Mouse (Mus musculus): ENCODE results near the gene Hdhd5. TPM values are rescaled to one million over a fixed set of nuclear protein-coding genes. Genes with fewer than 3 reads are reported as not detected.

The Hdhd5 gene
- polyA plus RNA-seq, 1 experiment from 2014 or later: 11.5 TPM

- Histone ChIP-seq H3K27me3 (no peaks in the 10 kb centered on the region; the same call in 1 of the 2 replicates), H3K4me1 (replicated peaks) (peaks cover 55% of the 10 kb centered on the region), H3K9ac (no peak overlapping the region), H3K9me3 (replicated peaks) (no peaks in the 10 kb centered on the region), H3K36me3 (peaks cover 44% of the 10 kb centered on the region), H3K4me2 (no peak overlapping the region), H3K27ac (no peak overlapping the region), H3K4me3 (replicated peaks) (no peak overlapping the region)
- WGBS (ENCODE audit: insufficient replicate concordance): 55% methylated on average over 6 of the region's 6 CpGs
- ATAC-seq (ENCODE audit: low read depth): no peak
- no peak for DNase-seq
These were observed 48.4 kb downstream of the Hdhd5 start for GRCm38 (mm10) chr6:120482756-120483155.

GRCm38 (mm10) chr6:120482021-120482420 is 49.1 kb downstream of the Hdhd5 start:
- Histone ChIP-seq H3K4me3 (replicated peaks) (no peak overlapping the region), H3K9me3 (replicated peaks) (no peaks in the 10 kb centered on the region), H3K9ac (no peak overlapping the region), H3K4me1 (replicated peaks) (peaks cover 57% of the 10 kb centered on the region), H3K27ac (no peak overlapping the region), H3K27me3 (no peaks in the 10 kb centered on the region; the same call in 1 of the 2 replicates), H3K36me3 (peaks cover 52% of the 10 kb centered on the region), H3K4me2 (no peak overlapping the region)
- no peak for ATAC-seq (ENCODE audit: low read depth)
- DNase-seq: no peak
- 88% methylated on average over 14 of the region's 14 CpGs for WGBS (ENCODE audit: insufficient replicate concordance)

GRCm38 (mm10) chr6:120481538-120481937 is 49.6 kb downstream of the Hdhd5 start:
- 75% methylated on average over 6 of the region's 6 CpGs for WGBS (ENCODE audit: insufficient replicate concordance)
- ATAC-seq (ENCODE audit: low read depth): no peak
- Histone ChIP-seq H3K4me1 (replicated peaks) (peaks cover 57% of the 10 kb centered on the region), H3K4me3 (replicated peaks) (no peak overlapping the region), H3K36me3 (peaks cover 56% of the 10 kb centered on the region), H3K4me2 (no peak overlapping the region), H3K27me3 (no peaks in the 10 kb centered on the region; the same call in 1 of the 2 replicates), H3K9ac (no peak overlapping the region), H3K9me3 (replicated peaks) (no peaks in the 10 kb centered on the region), H3K27ac (no peak overlapping the region)
- DNase-seq: no peak

- peaks cover 52% of the 10 kb centered on the region for H3K4me1 ChIP-seq (replicated peaks)
- H3K27ac ChIP-seq: no peak overlapping the region
- WGBS (ENCODE audit: insufficient replicate concordance): 76% methylated on average over 5 of the region's 5 CpGs
- no peaks in the 10 kb centered on the region for H3K27me3 ChIP-seq
- DNase-seq (no peak), ATAC-seq (ENCODE audit: low read depth) (no peak)
- H3K4me2 ChIP-seq: no peak overlapping the region
- H3K9me3 ChIP-seq (replicated peaks): no peaks in the 10 kb centered on the region
- no peak overlapping the region for H3K4me3 ChIP-seq (replicated peaks)
- peaks cover 61% of the 10 kb centered on the region for H3K36me3 ChIP-seq
- H3K9ac ChIP-seq: no peak overlapping the region
These were observed 50.8 kb downstream of the Hdhd5 start for GRCm38 (mm10) chr6:120480361-120480760.

- H3K27me3 ChIP-seq: no peaks in the 10 kb centered on the region
- H3K9ac ChIP-seq: no peak overlapping the region
- H3K4me1 ChIP-seq (replicated peaks): peaks cover 54% of the 10 kb centered on the region
- H3K9me3 ChIP-seq (replicated peaks): no peaks in the 10 kb centered on the region
- no peak overlapping the region; the same call in 1 of the 2 replicates for H3K27ac ChIP-seq
- no peak overlapping the region for H3K4me3 ChIP-seq (replicated peaks)
- H3K36me3 ChIP-seq: peaks cover 70% of the 10 kb centered on the region
- no peak for ATAC-seq (ENCODE audit: low read depth)
- H3K4me2 ChIP-seq: no peak overlapping the region
- DNase-seq: no peak
- WGBS (ENCODE audit: insufficient replicate concordance): 33% methylated on average over 2 of the region's 2 CpGs
These were observed 51.8 kb downstream of the Hdhd5 start for GRCm38 (mm10) chr6:120479302-120479701.

GRCm38 (mm10) chr6:120475288-120475687 is 55.8 kb downstream of the Hdhd5 start:
- H3K4me1 ChIP-seq (replicated peaks): peaks cover 65% of the 10 kb centered on the region
- H3K27me3 ChIP-seq: no peaks in the 10 kb centered on the region
- H3K4me3 ChIP-seq (replicated peaks): no peak overlapping the region
- no peaks in the 10 kb centered on the region for H3K9me3 ChIP-seq (replicated peaks)
- DNase-seq (no peak), ATAC-seq (ENCODE audit: low read depth) (peak; percentile 25)
- H3K9ac ChIP-seq: no peak overlapping the region
- H3K36me3 ChIP-seq: peaks cover 53% of the 10 kb centered on the region
- 78% methylated on average over 8 of the region's 8 CpGs for WGBS (ENCODE audit: insufficient replicate concordance)
- H3K4me2 ChIP-seq: no peak overlapping the region; the same call in 1 of the 2 replicates
- H3K27ac ChIP-seq: no peak overlapping the region

- Histone ChIP-seq H3K36me3 (peaks cover 35% of the 10 kb centered on the region), H3K9ac (no peak overlapping the region), H3K27ac (no peak overlapping the region; the same call in 1 of the 2 replicates), H3K4me1 (replicated peaks) (peaks cover 70% of the 10 kb centered on the region), H3K4me3 (replicated peaks) (no peak overlapping the region), H3K9me3 (replicated peaks) (no peaks in the 10 kb centered on the region), H3K4me2 (no peak overlapping the region), H3K27me3 (no peaks in the 10 kb centered on the region)
- no peak for DNase-seq
- WGBS (ENCODE audit: insufficient replicate concordance): 42% methylated on average over 5 of the region's 5 CpGs
- peak; percentile 56 for ATAC-seq (ENCODE audit: low read depth)
These were observed 57.7 kb downstream of the Hdhd5 start for GRCm38 (mm10) chr6:120473427-120473826.

GRCm38 (mm10) chr6:120472455-120473140 is 58.5 kb downstream of the Hdhd5 start:
- Histone ChIP-seq H3K9me3 (replicated peaks) (no peaks in the 10 kb centered on the region), H3K27ac (no peak overlapping the region), H3K27me3 (no peaks in the 10 kb centered on the region), H3K36me3 (peaks cover 27% of the 10 kb centered on the region), H3K4me3 (replicated peaks) (no peak overlapping the region), H3K9ac (no peak overlapping the region), H3K4me1 (replicated peaks) (peaks cover 65% of the 10 kb centered on the region), H3K4me2 (no peak overlapping the region)
- DNase-seq (no peak), ATAC-seq (ENCODE audit: low read depth) (no peak)
- WGBS (ENCODE audit: insufficient replicate concordance): 59% methylated on average over 8 of the region's 8 CpGs

- no peaks in the 10 kb centered on the region for H3K9me3 ChIP-seq (replicated peaks)
- H3K4me1 ChIP-seq (replicated peaks): peaks cover 71% of the 10 kb centered on the region
- WGBS (ENCODE audit: insufficient replicate concordance): 37% methylated on average over 5 of the region's 5 CpGs
- no peak overlapping the region for H3K4me2 ChIP-seq
- no peak overlapping the region for H3K4me3 ChIP-seq (replicated peaks)
- no peaks in the 10 kb centered on the region for H3K27me3 ChIP-seq
- no peak for ATAC-seq (ENCODE audit: low read depth)
- H3K36me3 ChIP-seq: peaks cover 21% of the 10 kb centered on the region
- H3K9ac ChIP-seq: no peak overlapping the region
- DNase-seq: no peak
- 0 out of 2 replicates have a peak overlapping the region, but pooled peaks have one; percentile 39 for H3K27ac ChIP-seq
These were observed 59.1 kb downstream of the Hdhd5 start for GRCm38 (mm10) chr6:120471991-120472441.

GRCm38 (mm10) chr6:120470666-120471065 is 60.5 kb downstream of the Hdhd5 start:
- Histone ChIP-seq H3K27me3 (no peaks in the 10 kb centered on the region), H3K4me2 (no peak overlapping the region), H3K4me1 (replicated peaks) (peaks cover 84% of the 10 kb centered on the region), H3K9ac (no peak overlapping the region), H3K36me3 (peaks cover 15% of the 10 kb centered on the region), H3K4me3 (replicated peaks) (no peak overlapping the region), H3K9me3 (replicated peaks) (no peaks in the 10 kb centered on the region), H3K27ac (peak overlapping the region; percentile 32; the same call in 1 of the 2 replicates)
- 54% methylated on average over 1 of the region's 1 CpGs for WGBS (ENCODE audit: insufficient replicate concordance)
- ATAC-seq (ENCODE audit: low read depth) (no peak), DNase-seq (no peak)

- ATAC-seq (ENCODE audit: low read depth): no peak
- Histone ChIP-seq H3K9me3 (replicated peaks) (no peaks in the 10 kb centered on the region), H3K4me3 (replicated peaks) (no peak overlapping the region), H3K4me1 (replicated peaks) (peaks cover 84% of the 10 kb centered on the region), H3K9ac (no peak overlapping the region), H3K27ac (no peak overlapping the region), H3K36me3 (peaks cover 6% of the 10 kb centered on the region; the same call in 1 of the 2 replicates), H3K4me2 (no peak overlapping the region), H3K27me3 (no peaks in the 10 kb centered on the region)
- DNase-seq: no peak
These were observed 61.3 kb downstream of the Hdhd5 start for GRCm38 (mm10) chr6:120469770-120470169.

- ATAC-seq (ENCODE audit: low read depth) (no peak), DNase-seq (no peak)
- Histone ChIP-seq H3K9me3 (replicated peaks) (no peaks in the 10 kb centered on the region), H3K27ac (no peak overlapping the region), H3K36me3 (peaks cover 2% of the 10 kb centered on the region; the same call in 1 of the 2 replicates), H3K27me3 (no peaks in the 10 kb centered on the region), H3K4me1 (replicated peaks) (peaks cover 84% of the 10 kb centered on the region), H3K9ac (no peak overlapping the region), H3K4me3 (replicated peaks) (no peak overlapping the region), H3K4me2 (no peak overlapping the region)
- WGBS (ENCODE audit: insufficient replicate concordance): 50% methylated on average over 3 of the region's 3 CpGs
These were observed 61.9 kb downstream of the Hdhd5 start for GRCm38 (mm10) chr6:120469268-120469667.
